Mouse (Mus musculus) G1E-ER4 (cell line): Measurements from ENCODE around the gene Gcc1. TPM values are rescaled to one million over a fixed set of nuclear protein-coding genes. Genes with fewer than 3 reads are reported as not detected.

Source experiments
- GATA1 ChIP-seq: IDR thresholded peaks from one replicate; pipeline ENCODE4 v1.8.0; 2012; ENCODE audit warnings: low read length, inconsistent platforms
- polyA plus RNA-seq: library from polyadenylated mRNA; stranded (reverse); fragments of >175 nt; gene quantifications from 2 replicates; pipeline ENCODE4 v1.2.3, GENCODE M21; 2012

The Gcc1 gene
- polyA plus RNA-seq: 6.6 and 6.8 TPM in 2 replicates

- TF ChIP-seq GATA1: no peak
These were observed at the start of gene Gcc1 for GRCm38 (mm10) chr6:28428290-28428689. Gene Gcc1 (minus strand): TSS chr6:28428390.

- no peak for TF ChIP-seq GATA1
These were observed 46.6 kb upstream of the Gcc1 start, which contains the start of gene Snd1 for GRCm38 (mm10) chr6:28474839-28475238. Gene Snd1 (plus strand): TSS chr6:28475139.

DNA sequence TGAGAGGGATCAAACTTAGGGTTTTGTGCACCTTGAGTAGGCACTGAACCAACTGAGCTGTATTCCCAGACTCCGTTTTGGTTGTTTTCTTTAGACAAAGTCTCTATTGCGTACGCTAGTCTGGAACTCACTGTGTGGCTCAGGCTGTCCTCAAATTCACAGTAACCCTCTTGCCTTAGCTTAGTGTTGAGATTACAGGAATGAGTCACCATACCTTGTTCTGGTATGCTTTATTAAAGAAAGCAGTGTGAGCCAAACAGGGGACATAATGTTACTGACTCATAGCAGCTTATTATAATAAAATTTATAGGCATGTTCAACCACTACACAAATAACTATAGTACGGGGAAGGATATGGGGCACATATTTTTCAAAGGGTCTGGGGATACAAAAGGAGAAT, 46.0 kb upstream of the Gcc1 start:
- no peak for TF ChIP-seq GATA1

- TF ChIP-seq GATA1: no peak
These were observed 43.3 kb upstream of the Gcc1 start for GRCm38 (mm10) chr6:28471284-28472035.

GRCm38 (mm10) chr6:28470621-28471020, 42.4 kb upstream of the Gcc1 start:
- TF ChIP-seq GATA1: no peak

DNA sequence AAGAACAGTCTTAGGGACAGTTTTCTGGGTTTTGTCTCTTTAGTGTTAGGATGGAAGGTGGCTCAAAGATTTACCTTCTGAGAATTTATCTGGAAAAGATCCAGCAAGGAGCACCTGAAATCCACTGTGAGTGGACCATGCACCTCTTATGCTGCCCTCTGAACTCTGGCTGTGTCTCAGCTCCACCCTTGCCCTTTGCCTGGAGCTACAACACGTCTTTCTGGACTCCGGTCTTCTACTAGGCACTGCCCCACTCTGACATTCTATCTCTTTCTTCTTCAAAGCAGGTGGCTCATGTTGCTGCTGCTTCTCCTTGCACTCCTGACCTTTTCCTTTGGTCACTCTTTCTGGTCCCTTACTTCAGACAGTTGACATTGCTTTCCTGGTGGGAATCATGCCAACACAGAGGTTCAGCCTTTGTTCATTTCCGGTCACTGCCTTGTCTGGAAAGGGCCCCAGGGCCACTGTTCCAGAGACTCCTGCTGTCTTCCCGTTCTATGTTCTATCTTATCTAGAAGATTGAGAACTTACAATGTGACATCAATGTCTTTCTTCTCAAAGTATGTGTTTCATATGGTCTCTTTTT, 41.9 kb upstream of the Gcc1 start:
- TF ChIP-seq GATA1: no peak

DNA sequence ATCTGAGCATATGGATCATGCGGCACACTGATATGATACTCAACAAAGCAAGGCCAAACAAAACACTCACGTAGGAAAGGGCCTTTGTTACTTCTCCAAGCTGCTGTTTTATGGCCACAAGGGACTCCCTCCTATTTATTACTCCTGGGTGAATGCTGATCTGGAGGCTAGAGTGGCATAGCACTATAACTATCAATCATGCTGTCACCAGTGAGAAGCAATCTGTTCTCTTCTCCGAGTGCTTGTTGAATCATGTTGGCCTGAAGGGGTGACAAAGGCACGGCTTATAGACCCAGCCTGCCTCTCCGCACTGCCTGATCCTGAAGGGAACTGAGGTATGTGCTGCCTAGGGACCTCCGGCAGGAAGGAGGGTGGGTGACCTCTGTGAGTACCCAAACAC, 36.4 kb upstream of the Gcc1 start:
- TF ChIP-seq GATA1: no peak

GRCm38 (mm10) chr6:28460534-28460933, 32.3 kb upstream of the Gcc1 start:
- TF ChIP-seq GATA1: no peak

GRCm38 (mm10) chr6:28459221-28459668, 31.1 kb upstream of the Gcc1 start:
- no peak for TF ChIP-seq GATA1

- no peak for TF ChIP-seq GATA1
These were observed 22.8 kb upstream of the Gcc1 start for GRCm38 (mm10) chr6:28450977-28451376.

DNA sequence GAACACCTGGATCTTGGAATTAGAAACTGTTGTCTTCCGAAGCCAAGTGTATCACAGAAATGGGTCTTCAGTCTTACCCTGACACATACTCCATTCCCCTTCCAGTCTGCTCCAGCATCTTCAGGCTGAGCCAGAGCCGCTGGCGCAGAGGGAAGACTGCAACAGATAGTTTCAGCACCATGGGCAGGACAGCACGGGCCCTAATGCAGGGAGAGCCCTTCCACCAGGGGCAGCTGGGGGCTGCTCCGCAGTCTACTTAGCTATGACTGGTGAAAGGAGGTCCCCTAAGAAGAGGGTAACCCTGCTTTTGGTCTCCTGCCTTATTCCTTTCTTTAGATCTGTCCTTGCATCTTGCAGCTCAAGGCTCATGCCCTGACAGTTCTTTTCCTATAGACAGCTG, 22.3 kb upstream of the Gcc1 start:
- TF ChIP-seq GATA1: no peak

DNA sequence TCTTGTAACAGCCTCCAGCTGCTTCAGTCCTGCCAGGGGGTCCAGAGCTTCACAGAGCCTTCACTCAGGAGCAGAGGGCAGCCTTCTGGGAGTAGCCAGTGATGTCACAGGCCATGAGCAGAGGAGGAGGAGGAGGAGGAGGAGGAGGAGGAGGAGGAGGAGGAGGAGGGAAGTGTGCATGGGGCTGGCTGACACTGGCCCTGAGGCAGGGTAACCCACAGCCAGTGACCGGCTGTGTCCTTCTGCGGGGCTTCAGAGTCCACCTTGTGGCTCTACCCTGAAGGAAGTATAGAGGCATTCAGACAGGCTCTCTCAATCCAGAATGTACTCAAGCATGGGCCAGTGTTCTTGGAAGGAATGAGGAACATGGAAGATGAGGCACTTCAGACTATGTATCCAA, 21.1 kb upstream of the Gcc1 start, which contains the start of gene Pax4:
Pax4 (minus strand) TSS at position 101 of the 400 bp plus-strand sequence.
- no peak for TF ChIP-seq GATA1

DNA sequence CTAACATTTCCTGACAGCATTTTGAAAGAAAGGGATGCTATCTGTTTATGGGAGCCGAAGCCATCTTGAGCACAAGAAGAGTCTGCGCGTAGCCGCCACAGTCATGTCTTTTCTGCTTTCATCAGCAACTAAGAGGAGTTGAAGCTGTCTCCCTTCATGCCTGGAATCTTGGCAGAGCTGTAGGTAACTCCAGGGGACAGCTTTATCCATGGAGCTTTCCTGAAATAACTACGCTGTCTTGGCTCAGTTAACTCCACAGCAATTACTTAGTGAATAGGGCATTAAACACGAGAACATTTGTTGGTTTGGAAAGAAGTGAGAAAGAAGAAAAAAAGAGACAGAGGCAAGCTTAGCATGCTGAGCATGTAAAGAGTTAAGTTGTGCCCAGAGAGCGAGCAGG, 19.7 kb upstream of the Gcc1 start:
- no peak for TF ChIP-seq GATA1

GRCm38 (mm10) chr6:28431538-28431855, 3.3 kb upstream of the Gcc1 start:
- no peak for TF ChIP-seq GATA1

GRCm38 (mm10) chr6:28430795-28431537, 2.8 kb upstream of the Gcc1 start:
- no peak for TF ChIP-seq GATA1

GRCm38 (mm10) chr6:28429870-28430269, 1.7 kb upstream of the Gcc1 start:
- no peak for TF ChIP-seq GATA1
